Mouse (Mus musculus) liver, embryonic 14.5 days (tissue): ENCODE measurements around the gene St8sia1.

Experiments
- CTCF ChIP-seq: IDR thresholded peaks from 2 replicates; pipeline ENCODE4 v1.5.1; 2016; ENCODE audit warnings: antibody characterized with exemption, low read depth, control low read depth
- EP300 ChIP-seq: IDR thresholded peaks from 2 replicates; pipeline ENCODE4 v1.6.1; 2016; ENCODE audit warnings: antibody characterized with exemption, low read depth

DNA sequence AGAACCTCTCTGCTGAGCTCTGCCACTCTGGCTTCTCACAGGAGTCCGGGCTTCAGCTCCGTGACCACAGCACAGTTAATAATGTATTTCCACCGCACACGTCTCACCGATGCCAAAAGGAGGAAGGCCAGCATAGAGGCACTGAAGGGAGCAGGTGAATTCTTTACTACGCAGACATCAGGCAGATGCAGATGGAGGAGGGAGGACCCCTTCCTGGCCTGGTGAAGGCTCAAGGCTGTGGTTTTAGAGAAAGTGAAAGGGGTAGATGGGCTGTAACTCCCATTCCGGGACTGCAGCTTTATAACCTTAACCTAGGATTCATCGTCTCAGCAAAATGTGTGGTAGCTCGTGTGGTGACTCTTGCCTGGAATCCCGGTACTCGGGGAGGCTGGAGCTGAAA, 13.9 kb downstream of the St8sia1 start:
- no peak for TF ChIP-seq CTCF
- no peak for TF ChIP-seq EP300
